Mouse (Mus musculus) neural tube, embryonic 11.5 days (tissue): ENCODE data around the gene Gemin6. TPM values are rescaled to one million over a fixed set of nuclear protein-coding genes. Genes with fewer than 3 reads are reported as not detected.
"Not testable (repeated sequence)": the region's sequence is repeated elsewhere in the genome, so short reads cannot be mapped to it uniquely, and the experiment has no call there.

Experiments used
- ATAC-seq: fragments of 200-750 bp; cut with Nextera tagmentation; 2 replicates; pipeline ENCODE4 v1.8.0; 2017; ENCODE audit warnings: moderate number of reproducible peaks, mild to moderate bottlenecking, moderate TSS enrichment, moderate library complexity; ENCODE audit not compliant: insufficient read depth, low FRiP score, low TSS enrichment
- DNase-seq: peaks from one replicate; pipeline ENCODE4 v3.0.0-alpha.2; 2015; ENCODE audit warnings: low spot score
- H3K27ac ChIP-seq: fragments of 300-500 bp; sonication (generic); 2 replicates; pipeline ENCODE4 v1.5.1; 2014; ENCODE audit warnings: low read depth, mild to moderate bottlenecking, low read length
- H3K27me3 ChIP-seq: fragments of 300-500 bp; sonication (generic); 2 replicates; pipeline ENCODE4 v1.6.1; 2014; ENCODE audit warnings: mild to moderate bottlenecking, low read length, mixed read lengths; ENCODE audit not compliant: control insufficient read depth, insufficient read depth
- H3K36me3 ChIP-seq: fragments of 300-500 bp; sonication (generic); 2 replicates; pipeline ENCODE4 v1.6.1; 2014; ENCODE audit warnings: mild to moderate bottlenecking, low read length, moderate library complexity, mixed read lengths; ENCODE audit not compliant: control insufficient read depth, insufficient read depth
- H3K4me1 ChIP-seq: fragments of 300-500 bp; sonication (generic); 2 replicates; pipeline ENCODE4 v1.6.1; 2014; ENCODE audit warnings: low read length, mixed read lengths; ENCODE audit not compliant: control insufficient read depth, insufficient read depth
- H3K4me2 ChIP-seq: fragments of 300-500 bp; sonication (generic); 2 replicates; pipeline ENCODE4 v1.6.1; 2014; ENCODE audit warnings: low read depth, mild to moderate bottlenecking, moderate library complexity
- H3K4me3 ChIP-seq: fragments of 300-500 bp; sonication (generic); 2 replicates; pipeline ENCODE4 v1.5.1; 2014; ENCODE audit warnings: low read depth, low read length
- H3K9ac ChIP-seq: fragments of 300-500 bp; sonication (generic); 2 replicates; pipeline ENCODE4 v1.6.1; 2014; ENCODE audit warnings: mild to moderate bottlenecking, low read length
- H3K9me3 ChIP-seq: fragments of 300-500 bp; sonication (generic); 2 replicates; pipeline ENCODE4 v1.6.1; 2016; ENCODE audit warnings: low read length; ENCODE audit not compliant: control insufficient read depth
- WGBS: fragments of 180-500 bp; shearing (Covaris S2); extraction: QIAGEN DNeasy Blood & Tissue Kit; methylation state at CpG from one replicate; pipeline ENCODE4 v1.1.7; 2014; 5-methylcytosine and 5-hydroxymethylcytosine counted together
- polyA plus RNA-seq: library from polyadenylated mRNA; unstranded; fragments of >200 nt; fragmentation: Nextera tagmentation; extraction: Ambion mirVana; gene quantifications from 2 replicates; pipeline ENCODE4 v1.2.1, GENCODE M21; 2014

Gene Gemin6
- polyA plus RNA-seq, 1 experiment from 2014 or later: 41.2 TPM

DNA sequence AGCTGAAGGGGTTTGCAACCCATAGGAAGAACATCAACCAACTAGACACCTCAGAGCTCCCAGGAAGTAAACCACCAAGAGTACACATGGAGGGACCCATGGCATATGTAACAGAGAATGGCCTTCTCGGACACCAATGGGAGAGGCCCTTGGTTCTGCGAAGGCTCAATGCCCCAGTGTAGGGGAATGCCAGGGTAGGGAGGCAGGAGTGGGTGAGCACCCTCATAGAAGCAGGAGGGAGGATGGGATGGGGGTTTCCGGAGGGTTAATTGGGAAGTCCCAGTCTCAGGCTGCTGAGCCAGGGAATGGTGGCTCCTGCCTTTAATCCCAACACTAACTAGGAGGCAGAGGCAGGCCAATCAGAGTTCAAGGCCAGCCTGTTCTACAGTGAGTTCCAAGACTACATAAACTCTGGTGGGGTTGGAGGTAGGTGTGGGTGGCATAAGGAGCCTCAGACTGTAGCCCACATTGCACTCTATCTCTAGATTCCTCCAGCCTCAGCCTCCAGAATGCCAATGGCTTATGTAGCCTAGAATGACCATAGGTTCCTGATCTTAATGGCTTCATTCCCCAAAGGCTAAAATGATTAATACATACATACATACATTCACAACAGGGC, 25.0 kb upstream of the Gemin6 start:
- no peak for DNase-seq
- no peak overlapping the region for H3K4me2 ChIP-seq
- no peak overlapping the region for H3K9ac ChIP-seq
- H3K27ac ChIP-seq: no peak overlapping the region
- 86% methylated on average over 3 of the region's 3 CpGs for WGBS
- no peaks in the 10 kb centered on the region for H3K4me1 ChIP-seq
- H3K9me3 ChIP-seq: no peaks in the 10 kb centered on the region
- H3K4me3 ChIP-seq: no peak overlapping the region
- peaks cover 19% of the 10 kb centered on the region for H3K36me3 ChIP-seq
- H3K27me3 ChIP-seq: no peaks in the 10 kb centered on the region
- ATAC-seq: no peak

DNA sequence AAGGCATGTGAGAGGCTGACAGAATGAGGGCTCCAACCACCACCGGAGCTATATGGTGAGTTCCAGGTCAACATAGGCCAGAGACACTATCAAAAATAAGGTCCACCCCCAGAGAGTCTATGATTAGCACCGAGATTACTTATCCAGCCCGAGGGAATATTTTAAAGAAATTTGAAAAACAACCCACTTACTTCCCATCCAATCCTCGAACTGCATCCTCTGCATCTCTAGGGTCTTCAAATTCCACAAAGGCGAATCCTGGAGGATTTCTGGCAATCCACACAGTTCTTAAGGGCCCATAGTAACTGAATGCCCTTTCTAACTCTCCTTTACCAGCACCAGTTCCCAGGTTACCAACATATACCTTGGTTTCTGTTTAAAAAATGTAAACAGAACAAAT, 18.6 kb upstream of the Gemin6 start:
- ATAC-seq: no peak
- no peak overlapping the region for H3K27ac ChIP-seq
- 50% methylated on average over 5 of the region's 5 CpGs for WGBS

DNA sequence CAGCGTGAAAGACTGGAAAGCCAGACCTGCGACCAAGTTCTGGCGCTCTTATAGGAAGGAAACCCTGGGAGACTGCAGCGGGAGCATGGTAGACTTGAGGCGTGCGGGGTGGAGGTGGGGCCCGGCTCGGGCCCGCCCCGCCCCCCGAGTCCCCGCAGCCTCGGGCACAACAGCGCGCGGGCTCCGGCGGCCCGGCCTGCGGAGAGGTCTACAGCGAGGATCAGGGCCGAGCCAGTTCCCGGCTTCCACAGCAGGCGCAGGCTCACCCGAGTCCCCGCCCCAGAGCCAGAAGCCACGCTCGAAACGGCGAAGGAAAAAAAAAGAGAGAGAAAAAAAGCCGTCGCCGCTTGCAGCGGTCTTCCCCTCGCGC, 18.0 kb upstream of the Gemin6 start:
- Histone ChIP-seq H3K9me3 (no peaks in the 10 kb centered on the region), H3K36me3 (peaks cover 15% of the 10 kb centered on the region), H3K27ac (peak overlapping the region; percentile 98), H3K4me1 (peaks cover 6% of the 10 kb centered on the region), H3K9ac (peak overlapping the region; percentile 99), H3K27me3 (no peaks in the 10 kb centered on the region), H3K4me3 (peak overlapping the region; percentile 97), H3K4me2 (peak overlapping the region; percentile 86)
- peak; percentile 49 for ATAC-seq
- DNase-seq: peak; percentile 72
- WGBS: under 1% methylated on average over 33 of the region's 36 CpGs

More for the DNA sequence above, 18.6 kb upstream of the Gemin6 start:
- Histone ChIP-seq H3K27me3 (no peaks in the 10 kb centered on the region), H3K9ac (peak overlapping the region; percentile 99), H3K4me1 (peaks cover 6% of the 10 kb centered on the region), H3K4me3 (peak overlapping the region; percentile 97), H3K4me2 (peak overlapping the region; percentile 86), H3K36me3 (peaks cover 15% of the 10 kb centered on the region), H3K9me3 (no peaks in the 10 kb centered on the region)
- DNase-seq: no peak

DNA sequence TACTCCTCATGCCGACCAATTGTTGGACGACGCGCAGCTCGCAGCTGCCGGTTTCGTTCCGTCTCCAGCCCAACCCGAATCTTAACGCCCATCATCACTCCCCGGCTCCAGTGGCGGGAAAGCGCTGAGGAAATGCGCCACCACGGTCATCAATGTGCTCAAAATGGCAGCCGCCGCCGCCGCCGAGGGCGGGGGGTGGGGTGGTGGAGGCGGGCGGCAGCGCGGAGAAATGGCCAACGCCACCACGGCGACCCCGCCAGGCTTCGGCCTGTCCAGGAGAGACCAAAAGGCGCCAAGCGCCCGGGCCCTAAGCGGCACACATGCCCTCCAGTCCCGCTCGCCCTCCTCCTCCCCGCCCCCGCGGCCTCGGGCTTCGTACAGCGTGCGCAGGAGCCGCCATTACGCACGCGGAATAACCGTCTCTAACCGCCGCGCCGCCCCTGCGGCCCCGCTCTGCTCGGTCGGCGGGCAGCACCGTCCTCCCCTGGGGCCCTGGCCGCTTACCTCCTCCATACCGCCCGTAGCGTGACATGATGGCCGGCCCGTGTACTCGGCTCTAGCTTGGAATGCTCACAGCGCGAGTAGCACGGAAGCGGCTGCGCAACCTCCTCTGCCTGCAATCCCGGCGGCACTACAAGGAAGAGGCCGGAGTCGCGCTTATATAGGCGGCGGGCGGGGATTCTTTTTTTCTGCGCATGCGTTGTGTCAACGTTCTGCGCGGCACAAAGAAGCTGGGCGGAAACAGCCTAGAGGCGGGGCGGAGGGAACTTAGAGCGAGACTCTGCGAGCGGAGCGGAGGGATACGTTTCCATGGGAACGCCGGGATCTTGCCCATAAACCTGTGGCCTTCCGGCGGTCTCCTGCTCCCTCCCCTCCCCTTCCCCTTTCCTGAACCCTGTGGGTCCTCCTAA, 17.3 kb upstream of the Gemin6 start, which contains the start of the genes Srsf7 and Ttc39d:
Srsf7 (minus strand) TSS at position 637 of the 911 bp plus-strand sequence.
Ttc39d (plus strand) TSS at position 790 of the 911 bp plus-strand sequence.
- Histone ChIP-seq H3K27ac (peak within 1 kb of the TSS; percentile 98), H3K9ac (peak within 1 kb of the TSS; percentile 99), H3K9me3 (no peaks in the 10 kb centered on the region), H3K4me1 (peaks cover 6% of the 10 kb centered on the region), H3K27me3 (no peaks in the 10 kb centered on the region), H3K4me2 (peak within 1 kb of the TSS; percentile 86), H3K36me3 (peaks cover 13% of the 10 kb centered on the region), H3K4me3 (peak within 1 kb of the TSS; percentile 97)
- ATAC-seq (peak; percentile 93), DNase-seq (peak; percentile 98)
- WGBS: under 1% methylated on average over 87 of the region's 95 CpGs

DNA sequence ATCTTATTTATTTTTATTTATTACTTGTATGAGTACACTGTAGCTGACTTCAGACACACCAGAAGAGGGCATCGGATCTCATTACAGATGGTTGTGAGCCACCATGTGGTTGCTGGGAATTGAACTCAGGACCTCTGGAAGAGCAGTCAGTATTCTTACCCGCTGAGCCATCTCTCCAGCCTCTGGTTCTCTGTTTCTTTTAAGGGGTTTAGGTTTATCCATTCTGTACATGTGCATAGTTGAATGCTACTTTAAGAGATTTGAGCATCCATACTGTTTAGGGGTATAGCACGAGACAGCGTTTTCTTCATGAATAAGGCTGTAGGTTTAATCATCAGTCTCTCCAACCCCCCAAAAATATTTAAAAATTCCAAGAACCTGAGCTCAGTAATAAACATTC, 10.2 kb upstream of the Gemin6 start:
- H3K27ac ChIP-seq, ATAC-seq, H3K9ac ChIP-seq, H3K27me3 ChIP-seq, H3K4me1 ChIP-seq, DNase-seq, H3K4me2 ChIP-seq, H3K9me3 ChIP-seq, H3K36me3 ChIP-seq, H3K4me3 ChIP-seq: not testable (repeated sequence)
- 94% methylated on average over 4 of the region's 4 CpGs for WGBS

DNA sequence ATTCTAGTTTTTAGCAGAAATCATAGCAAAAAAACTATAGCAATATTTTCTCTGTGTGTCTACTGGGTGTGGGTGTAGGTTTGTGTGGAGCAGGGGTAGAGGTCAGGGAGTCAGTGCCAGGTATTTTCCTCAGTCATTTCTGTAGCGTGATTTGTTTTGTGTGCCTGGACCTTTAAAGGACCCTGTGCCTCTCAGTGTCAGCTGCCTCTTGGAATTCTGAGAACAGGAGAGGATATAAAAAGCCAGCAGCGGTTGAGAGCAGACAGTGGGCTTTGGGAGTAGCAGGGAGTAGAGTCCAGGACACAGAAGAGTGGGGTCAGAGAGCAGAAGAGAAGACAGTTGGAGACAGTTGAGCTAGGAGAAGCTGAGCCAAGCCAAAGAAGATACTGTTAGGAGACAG, 4.1 kb upstream of the Gemin6 start:
- ATAC-seq (no peak), DNase-seq (no peak)
- no peaks in the 10 kb centered on the region for H3K4me1 ChIP-seq
- no peak overlapping the region for H3K27ac ChIP-seq
- no peaks in the 10 kb centered on the region for H3K9me3 ChIP-seq
- H3K4me2 ChIP-seq: no peak overlapping the region
- no peaks in the 10 kb centered on the region for H3K27me3 ChIP-seq
- no peak overlapping the region for H3K4me3 ChIP-seq
- no peak overlapping the region for H3K9ac ChIP-seq
- 80% methylated on average over 2 of the region's 2 CpGs for WGBS
- no peaks in the 10 kb centered on the region for H3K36me3 ChIP-seq

DNA sequence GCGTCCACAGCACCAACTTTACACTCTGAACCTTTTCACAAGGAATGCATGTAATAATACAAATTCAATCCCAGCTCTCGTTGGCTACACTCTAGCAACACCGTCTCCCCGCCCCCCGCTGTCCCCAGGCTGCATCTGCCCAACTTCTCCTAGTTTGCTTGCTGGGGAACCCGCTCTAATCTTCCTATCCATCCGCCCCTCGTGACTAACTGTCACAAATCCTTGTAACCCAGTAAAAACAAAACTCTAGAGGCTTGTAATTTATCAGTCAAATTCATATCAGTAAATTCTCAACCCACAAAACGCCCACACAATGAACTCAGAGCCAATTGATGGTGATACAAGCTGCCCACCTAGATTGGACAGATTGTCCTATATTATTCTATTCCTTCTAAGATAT, 3.0 kb upstream of the Gemin6 start:
- Histone ChIP-seq H3K4me2 (no peak overlapping the region), H3K27ac (no peak overlapping the region), H3K9me3 (no peaks in the 10 kb centered on the region), H3K27me3 (no peaks in the 10 kb centered on the region), H3K4me3 (no peak overlapping the region), H3K4me1 (no peaks in the 10 kb centered on the region), H3K36me3 (no peaks in the 10 kb centered on the region), H3K9ac (no peak overlapping the region)
- WGBS: 73% methylated on average over 9 of the region's 9 CpGs
- ATAC-seq (no peak), DNase-seq (no peak)

DNA sequence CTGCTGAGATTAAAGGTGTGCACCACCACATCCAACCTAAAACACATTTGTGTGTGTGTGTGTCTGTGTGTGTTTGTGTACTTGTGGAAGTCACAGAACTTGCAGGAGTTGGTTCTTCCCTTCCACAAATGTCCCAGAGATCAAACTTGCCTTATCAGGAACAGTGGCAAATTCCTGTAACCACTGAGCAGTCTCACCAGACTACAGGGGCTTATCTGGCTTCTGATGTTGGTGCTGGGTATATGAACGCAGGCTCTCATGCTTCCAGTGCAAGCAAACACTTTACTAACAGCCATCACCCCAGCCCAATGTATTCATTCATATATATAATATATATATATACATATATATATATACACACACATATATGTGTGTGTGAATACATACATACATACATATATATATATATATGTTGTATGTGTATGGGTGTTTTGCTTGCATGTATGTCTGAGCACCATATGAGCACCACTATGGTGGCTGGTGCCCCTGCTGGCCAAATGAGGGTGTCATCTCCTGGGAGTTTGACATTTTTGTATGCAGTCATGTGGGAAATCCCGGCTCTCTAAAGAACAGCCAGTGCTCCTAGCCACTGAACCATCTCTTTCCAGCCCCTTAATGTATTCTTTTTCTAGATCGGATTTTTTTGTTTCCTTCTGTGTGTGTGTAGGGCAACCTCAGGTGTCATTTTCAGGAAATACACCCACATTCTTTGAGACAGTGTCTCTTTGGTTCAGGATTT, 2.2 kb upstream of the Gemin6 start:
- no peak for ATAC-seq
- no peaks in the 10 kb centered on the region for H3K4me1 ChIP-seq
- H3K9ac ChIP-seq: no peak overlapping the region
- H3K4me2 ChIP-seq: no peak overlapping the region
- H3K36me3 ChIP-seq: no peaks in the 10 kb centered on the region
- H3K9me3 ChIP-seq: no peaks in the 10 kb centered on the region
- no peak overlapping the region for H3K27ac ChIP-seq
- no peak overlapping the region for H3K4me3 ChIP-seq
- DNase-seq: no peak
- no peaks in the 10 kb centered on the region for H3K27me3 ChIP-seq
- 71% methylated on average over 3 of the region's 3 CpGs for WGBS
